Mouse (Mus musculus) thymus, postnatal 4 days (tissue): ENCODE measurements around the gene Pde7b.
A peak's percentile ranks its signal among the peaks of the same experiment; 100 is the strongest.

Source experiments
- DNase-seq: peaks from one replicate; pipeline ENCODE4 v3.0.0; 2021

Gene Pde7b

GRCm38 (mm10) chr10:20724906-20725305 lies at the start of gene Pde7b:
Gene Pde7b (minus strand): TSS chr10:20725078.
- peak; percentile 59 for DNase-seq

GRCm38 (mm10) chr10:20772056-20772455 lies 47.2 kb upstream of the Pde7b start:
- DNase-seq = no peak

- no peak for DNase-seq
These were observed 45.6 kb upstream of the Pde7b start for GRCm38 (mm10) chr10:20770418-20770888.

- DNase-seq = no peak
These were observed 44.9 kb upstream of the Pde7b start for GRCm38 (mm10) chr10:20769557-20770417.

- no peak for DNase-seq
These were observed 39.5 kb upstream of the Pde7b start for GRCm38 (mm10) chr10:20764352-20764751.

GRCm38 (mm10) chr10:20758939-20759338 lies 34.1 kb upstream of the Pde7b start:
- DNase-seq = no peak

- no peak for DNase-seq
These were observed 33.4 kb upstream of the Pde7b start for GRCm38 (mm10) chr10:20758259-20758658.

- DNase-seq = no peak
These were observed 31.3 kb upstream of the Pde7b start for GRCm38 (mm10) chr10:20756219-20756618.

GRCm38 (mm10) chr10:20752883-20753282 lies 28.0 kb upstream of the Pde7b start:
- no peak for DNase-seq

GRCm38 (mm10) chr10:20750642-20751251 lies 25.9 kb upstream of the Pde7b start:
- no peak for DNase-seq

- no peak for DNase-seq
These were observed 24.1 kb upstream of the Pde7b start for GRCm38 (mm10) chr10:20748938-20749337.

GRCm38 (mm10) chr10:20747229-20747628 lies 22.4 kb upstream of the Pde7b start:
- DNase-seq = no peak

GRCm38 (mm10) chr10:20739801-20740200 lies 14.9 kb upstream of the Pde7b start:
- DNase-seq = no peak

- no peak for DNase-seq
These were observed 12.3 kb upstream of the Pde7b start for GRCm38 (mm10) chr10:20737146-20737545.

GRCm38 (mm10) chr10:20735775-20736449 lies 11.0 kb upstream of the Pde7b start:
- DNase-seq = no peak

- no peak for DNase-seq
These were observed 8.7 kb upstream of the Pde7b start for GRCm38 (mm10) chr10:20733576-20733975.

- no peak for DNase-seq
These were observed 7.3 kb upstream of the Pde7b start for GRCm38 (mm10) chr10:20732180-20732579.

- DNase-seq = no peak
These were observed 5.2 kb upstream of the Pde7b start for GRCm38 (mm10) chr10:20730034-20730433.

GRCm38 (mm10) chr10:20725384-20725983 lies 606 bp upstream of the Pde7b start:
- DNase-seq = no peak

- DNase-seq = no peak
These were observed 427 bp downstream of the Pde7b start for GRCm38 (mm10) chr10:20724451-20724850.

GRCm38 (mm10) chr10:20723962-20724361 lies 916 bp downstream of the Pde7b start:
- no peak for DNase-seq

- DNase-seq = no peak
These were observed 1.4 kb downstream of the Pde7b start for GRCm38 (mm10) chr10:20723521-20723915.
